Mouse (Mus musculus) MEL (cell line): ENCODE measurements around the gene Nrxn2. TPM values are rescaled to one million over a fixed set of nuclear protein-coding genes. Genes with fewer than 3 reads are reported as not detected.
A peak's percentile ranks its signal among the peaks of the same experiment; 100 is the strongest.

Experiments used
- DNase-seq: peaks from one replicate; pipeline ENCODE4 v3.0.0; 2011; ENCODE audit warnings: low read depth, low spot score
- H3K27ac ChIP-seq: 2 replicates; pipeline ENCODE4 v1.5.1; 2012; ENCODE audit warnings: low read depth, mild to moderate bottlenecking, control low read depth, low read length, moderate library complexity; ENCODE audit not compliant: control insufficient read depth
- H3K27me3 ChIP-seq, 2 experiments: fragments of 150-350 bp in 1 of 2; sonication (generic) in 1 of 2; 2 replicates each; pipeline ENCODE4 v1.6.1; 2012; ENCODE audit warnings: low read length in 2 of 2, mild to moderate bottlenecking in 2 of 2, improper control_type of control experiment in 1 of 2, moderate library complexity in 1 of 2; ENCODE audit not compliant: insufficient read depth in 2 of 2, control insufficient read depth in 1 of 2
- H3K36me3 ChIP-seq, 2 experiments: 2 replicates each; pipeline ENCODE4 v1.6.1; 2012 to 2014; ENCODE audit warnings: low read length in 2 of 2, improper control_type of control experiment in 1 of 2, inconsistent platforms in 1 of 2, mild to moderate bottlenecking in 1 of 2; ENCODE audit not compliant: insufficient read depth in 2 of 2, control insufficient read depth in 1 of 2
- H3K4me1 ChIP-seq, 2 experiments: fragments of 150-350 bp in 1 of 2; sonication (generic) in 1 of 2; 2 replicates each; pipeline ENCODE4 v1.6.1; 2012; ENCODE audit warnings: low read length in 2 of 2, improper control_type of control experiment in 1 of 2, mild to moderate bottlenecking in 1 of 2; ENCODE audit not compliant: insufficient read depth in 2 of 2, control insufficient read depth in 1 of 2
- H3K4me3 ChIP-seq, 2 experiments: fragments of 150-350 bp in 1 of 2; sonication (generic) in 1 of 2; 2 replicates each; pipeline ENCODE4 v1.5.1; 2012; ENCODE audit warnings: low read depth in 2 of 2, low read length in 2 of 2, mild to moderate bottlenecking in 2 of 2, moderate library complexity in 2 of 2, control low read depth in 1 of 2, improper control_type of control experiment in 1 of 2; ENCODE audit not compliant: control insufficient read depth in 1 of 2, insufficient read depth in 1 of 2
- H3K79me2 ChIP-seq: 2 replicates; pipeline ENCODE4 v1.6.1; 2012; ENCODE audit warnings: mild to moderate bottlenecking, low read length, moderate library complexity; ENCODE audit not compliant: control insufficient read depth, poor library complexity, insufficient read depth
- H3K9ac ChIP-seq: 2 replicates; pipeline ENCODE4 v1.6.1; 2012; ENCODE audit warnings: low read depth, mild to moderate bottlenecking, control low read depth, low read length, moderate library complexity; ENCODE audit not compliant: control insufficient read depth, poor library complexity, severe bottlenecking
- H3K9me3 ChIP-seq: fragments of 150-350 bp; sonication (generic); replicated peaks from 2 replicates; pipeline ENCODE4 v1.6.1; 2012; ENCODE audit warnings: mild to moderate bottlenecking, low read length, improper control_type of control experiment, moderate library complexity; ENCODE audit not compliant: insufficient read depth
- BHLHE40 ChIP-seq: IDR thresholded peaks from 2 replicates; pipeline ENCODE4 v1.6.1; 2012; ENCODE audit warnings: low read depth, mild to moderate bottlenecking, inconsistent platforms, low read length, improper control_type of control experiment, borderline replicate concordance
- E2F4 ChIP-seq: IDR thresholded peaks from 2 replicates; pipeline ENCODE4 v1.6.1; 2011; ENCODE audit warnings: low read depth, low read length, improper control_type of control experiment, borderline replicate concordance
- ELF1 ChIP-seq: IDR thresholded peaks from 2 replicates; pipeline ENCODE4 v1.6.1; 2014; ENCODE audit warnings: low read depth, mild to moderate bottlenecking, inconsistent platforms, low read length, improper control_type of control experiment, moderate library complexity
- EP300 ChIP-seq, 2 experiments: IDR thresholded peaks; 2 replicates each; pipeline ENCODE4 v1.6.1; 2011; ENCODE audit warnings: improper control_type of control experiment in 2 of 2, low read length in 2 of 2, low read depth in 1 of 2, mild to moderate bottlenecking in 1 of 2
- ETS1 ChIP-seq: IDR thresholded peaks from 2 replicates; pipeline ENCODE4 v1.6.1; 2012; ENCODE audit warnings: low read depth, mild to moderate bottlenecking, inconsistent platforms, low read length, improper control_type of control experiment, moderate library complexity
- KAT2A ChIP-seq: conservative IDR thresholded peaks from 2 replicates; pipeline ENCODE4 v1.6.1; 2012; ENCODE audit warnings: low read depth, low read length, improper control_type of control experiment, inconsistent platforms
- MAX ChIP-seq: IDR thresholded peaks from 2 replicates; pipeline ENCODE4 v1.6.1; 2011; ENCODE audit warnings: low read length, improper control_type of control experiment
- MAZ ChIP-seq: IDR thresholded peaks from 2 replicates; pipeline ENCODE4 v1.6.1; 2012; ENCODE audit warnings: low read depth, mild to moderate bottlenecking, inconsistent platforms, low read length, improper control_type of control experiment
- MEF2A ChIP-seq: IDR thresholded peaks from 2 replicates; pipeline ENCODE4 v1.6.1; 2014; ENCODE audit warnings: low read depth, mild to moderate bottlenecking, inconsistent platforms, low read length, improper control_type of control experiment; ENCODE audit not compliant: poor library complexity, insufficient replicate concordance, severe bottlenecking; ENCODE audit errors: extremely low read depth
- MXI1 ChIP-seq: IDR thresholded peaks from 2 replicates; pipeline ENCODE4 v1.6.1; 2011; ENCODE audit warnings: mild to moderate bottlenecking, low read depth, low read length, improper control_type of control experiment
- NRF1 ChIP-seq: IDR thresholded peaks from 2 replicates; pipeline ENCODE4 v1.6.1; 2014; ENCODE audit warnings: low read depth, mild to moderate bottlenecking, inconsistent platforms, low read length, improper control_type of control experiment, moderate library complexity; ENCODE audit not compliant: poor library complexity, insufficient read depth, severe bottlenecking
- POLR2AphosphoS2 ChIP-seq: IDR thresholded peaks from 2 replicates; pipeline ENCODE4 v1.6.1; 2011; ENCODE audit warnings: low read length, improper control_type of control experiment
- POLR2AphosphoS5 ChIP-seq: IDR thresholded peaks from 2 replicates; pipeline ENCODE4 v1.6.1; 2012; ENCODE audit warnings: low read depth, borderline replicate concordance, mild to moderate bottlenecking, inconsistent platforms, low read length, moderate library complexity, mixed read lengths
- TBP ChIP-seq: IDR thresholded peaks from 2 replicates; pipeline ENCODE4 v1.8.0; 2011; ENCODE audit warnings: low read depth, low read length, improper control_type of control experiment
- polyA plus RNA-seq, 2 experiments: library from polyadenylated mRNA; stranded (reverse) in 1 of 2; unstranded in 1 of 2; fragments of >175 nt in 1 of 2; fragments of >200 nt in 1 of 2; gene quantifications; 2 replicates each; pipeline versions ENCODE4 v1.2.1 to v1.2.4; 2012; ENCODE audit warnings: low replicate concordance in 2 of 2, low read depth in 1 of 2; ENCODE audit not compliant: insufficient read length in 2 of 2, insufficient read depth in 1 of 2, missing spikeins in 1 of 2
- total RNA-seq: library from RNA; depleted of rRNA; stranded (reverse); fragments of 300-350 nt; gene quantifications from 2 replicates; pipeline ENCODE4 v1.2.3, GENCODE M21; 2012

The Nrxn2 gene
- total and polyA plus RNA-seq, 3 experiments, result 0.39 to 0.42 TPM; not detected in 1

DNA sequence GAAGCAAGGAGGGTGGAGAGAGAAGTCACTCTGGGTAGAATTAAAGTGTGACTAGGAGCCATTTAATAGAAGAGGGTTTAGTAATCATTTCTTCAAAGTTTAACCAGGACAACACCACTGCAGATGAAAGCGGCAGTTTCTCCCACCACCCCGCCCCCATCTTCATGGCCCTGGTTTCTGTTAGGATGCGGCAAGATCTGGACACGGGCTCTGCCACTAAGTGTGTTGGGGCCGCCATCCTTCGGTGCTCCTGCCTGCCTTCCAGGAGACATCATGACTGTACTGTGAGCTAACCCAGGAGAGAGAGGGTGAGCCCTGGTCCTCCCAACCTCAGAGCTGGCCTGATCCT lies 124.5 kb downstream of the Nrxn2 start:
- H3K4me3 ChIP-seq, result no peak overlapping the region
- no peaks in the 10 kb centered on the region for H3K9me3 ChIP-seq
- TF ChIP-seq KAT2A, result no peak
- no peak for TF ChIP-seq BHLHE40
- no peak for TF ChIP-seq POLR2AphosphoS5
- no peak for TF ChIP-seq MXI1
- TF ChIP-seq MAZ, result no peak
- no peak for TF ChIP-seq MEF2A
- TF ChIP-seq E2F4, result no peak
- no peak for TF ChIP-seq MAX
- TF ChIP-seq POLR2AphosphoS2, result no peak
- no peak for TF ChIP-seq EP300 (IDR thresholded peaks at IDR 0.05; ENCODE audit: low read depth in 1 of 2, low read length in 2 of 2)
- no peaks in the 10 kb centered on the region; a peak in 1 of 4 replicates for H3K27me3 ChIP-seq
- H3K4me1 ChIP-seq, result peaks cover 0 to 5% of the 10 kb centered on the region in 2 experiments; a peak in 1 of 4 replicates
- H3K36me3 ChIP-seq, result no peaks in the 10 kb centered on the region; a peak in 1 of 4 replicates
- H3K27ac ChIP-seq, result no peak overlapping the region
- DNase-seq, result no peak
- H3K9ac ChIP-seq, result no peak overlapping the region
- no peaks in the 10 kb centered on the region for H3K79me2 ChIP-seq

DNA sequence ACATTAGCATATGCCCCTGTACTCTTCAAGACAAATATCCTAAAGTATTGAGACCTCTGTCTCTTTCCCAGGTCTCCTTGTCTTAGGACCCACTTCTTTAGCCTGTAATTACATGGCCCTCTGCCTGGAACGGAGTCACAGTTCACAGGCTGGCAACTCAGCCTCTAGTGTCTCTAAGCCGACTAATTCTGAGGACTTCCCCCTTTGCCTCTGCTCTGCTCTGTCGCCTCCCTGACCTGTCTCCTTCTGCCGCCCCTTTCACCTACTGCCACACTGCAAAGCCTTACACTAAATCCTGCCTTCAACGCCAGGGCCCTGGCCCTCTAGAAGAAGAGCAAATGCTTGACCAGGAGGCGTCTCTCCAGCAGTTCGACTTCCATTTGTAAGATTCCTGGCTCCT lies 125.0 kb downstream of the Nrxn2 start:
- Histone ChIP-seq H3K9me3 (no peaks in the 10 kb centered on the region), H3K79me2 (no peaks in the 10 kb centered on the region), H3K9ac (no peak overlapping the region), H3K4me3 (no peak overlapping the region), H3K27me3 (no peaks in the 10 kb centered on the region; a peak in 1 of 4 replicates), H3K4me1 (peaks cover 0 to 5% of the 10 kb centered on the region in 2 experiments; a peak in 1 of 4 replicates), H3K36me3 (no peaks in the 10 kb centered on the region; a peak in 1 of 4 replicates)
- peak; percentile 41 for DNase-seq
- TF ChIP-seq ELF1 (no peak), NRF1 (no peak), MAZ (no peak), TBP (no peak)
- TF ChIP-seq, all 39 proteins: peak for 0
- no peak overlapping the region for H3K27ac ChIP-seq

DNA sequence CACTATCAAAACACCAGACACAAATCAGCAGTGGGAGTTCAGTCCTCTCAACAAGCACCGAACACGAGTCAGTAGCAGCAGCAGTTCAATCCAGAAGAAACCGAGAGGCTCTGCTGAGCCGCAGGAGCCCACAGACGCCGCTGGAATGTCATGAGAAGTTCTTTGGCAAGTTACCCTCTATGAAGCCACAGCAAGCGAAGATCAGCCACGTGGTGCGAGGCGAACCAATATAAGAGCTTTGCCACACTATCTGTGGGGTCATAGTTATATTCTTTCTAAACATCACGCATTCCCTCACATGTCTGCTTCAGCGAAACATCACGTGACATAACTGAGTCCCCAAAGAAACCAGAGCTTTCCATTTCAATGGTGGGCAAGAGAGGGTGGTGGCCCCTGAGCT lies 126.2 kb downstream of the Nrxn2 start:
- Histone ChIP-seq H3K9ac (no peak overlapping the region), H3K4me3 (no peak overlapping the region), H3K4me1 (peaks cover 0 to 5% of the 10 kb centered on the region in 2 experiments; a peak in 1 of 4 replicates), H3K9me3 (no peaks in the 10 kb centered on the region), H3K79me2 (no peaks in the 10 kb centered on the region), H3K27me3 (no peaks in the 10 kb centered on the region; a peak in 1 of 4 replicates), H3K36me3 (no peaks in the 10 kb centered on the region; a peak in 1 of 4 replicates), H3K27ac (no peak overlapping the region)
- DNase-seq, result no peak
- TF ChIP-seq ETS1, result no peak
